Mouse (Mus musculus) cerebellum, postnatal 4 days (tissue): Measurements from ENCODE around the gene Sag.
A peak's percentile ranks its signal among the peaks of the same experiment; 100 is the strongest.

ENCODE experiments used
- DNase-seq, 2 experiments: peaks; one replicate each; pipeline ENCODE4 v3.0.0; 2022; ENCODE audit warnings: low spot score in 2 of 2, mixed read lengths in 1 of 2

Sag gene

GRCm38 (mm10) chr1:87803576-87803975 lies at the start of gene Sag:
Gene Sag (plus strand): TSS chr1:87803680.
- DNase-seq, result no peak

GRCm38 (mm10) chr1:87755641-87756470 lies 47.6 kb upstream of the Sag start, which contains the start of gene Atg16l1:
Gene Atg16l1 (plus strand): TSS chr1:87755870.
- peak; percentile 82 to 90 for DNase-seq

GRCm38 (mm10) chr1:87763821-87764220 lies 39.7 kb upstream of the Sag start:
- DNase-seq, result no peak

DNA sequence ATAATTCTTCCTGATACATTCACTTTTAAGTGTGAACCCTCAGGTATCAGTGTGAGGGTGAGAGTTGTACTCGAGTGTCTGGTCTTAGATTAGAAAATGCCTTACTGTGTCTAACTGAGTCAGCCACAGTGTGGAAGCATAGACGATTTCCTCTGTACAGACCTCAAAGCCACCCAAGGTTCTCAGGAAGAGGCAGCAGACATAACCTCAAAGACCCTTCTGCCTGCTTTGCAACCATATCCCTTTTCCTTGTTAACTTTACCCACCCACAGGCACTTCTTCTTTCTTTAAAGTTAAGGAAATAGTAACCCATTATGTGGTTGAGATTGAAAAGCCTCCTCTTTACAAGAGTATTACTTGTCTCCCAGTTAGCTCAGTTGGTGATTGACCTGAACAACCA lies 37.7 kb upstream of the Sag start:
- DNase-seq, result no peak

DNA sequence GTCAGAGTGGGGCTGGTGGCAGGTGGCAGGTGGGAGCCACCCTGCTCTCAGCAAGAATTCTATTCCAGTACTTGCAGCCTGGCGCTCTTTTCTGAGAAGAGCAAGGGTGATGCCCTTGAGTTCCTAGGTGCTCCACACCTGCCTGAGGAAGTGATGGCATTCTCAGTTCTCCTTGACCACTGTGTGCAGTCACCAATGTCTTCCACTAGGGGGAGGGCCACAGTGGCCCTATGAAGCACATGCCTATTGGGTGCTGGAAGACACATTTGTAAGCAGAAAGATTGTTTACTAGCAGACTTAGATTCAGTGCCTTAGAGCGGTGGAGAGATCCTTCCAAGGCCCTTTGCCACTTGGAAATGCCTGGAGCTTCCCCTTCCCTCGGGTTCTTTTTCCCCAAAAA lies 37.2 kb upstream of the Sag start:
- no peak for DNase-seq

- DNase-seq, result no peak
Observed at GRCm38 (mm10) chr1:87769263-87769662, 34.2 kb upstream of the Sag start.

DNA sequence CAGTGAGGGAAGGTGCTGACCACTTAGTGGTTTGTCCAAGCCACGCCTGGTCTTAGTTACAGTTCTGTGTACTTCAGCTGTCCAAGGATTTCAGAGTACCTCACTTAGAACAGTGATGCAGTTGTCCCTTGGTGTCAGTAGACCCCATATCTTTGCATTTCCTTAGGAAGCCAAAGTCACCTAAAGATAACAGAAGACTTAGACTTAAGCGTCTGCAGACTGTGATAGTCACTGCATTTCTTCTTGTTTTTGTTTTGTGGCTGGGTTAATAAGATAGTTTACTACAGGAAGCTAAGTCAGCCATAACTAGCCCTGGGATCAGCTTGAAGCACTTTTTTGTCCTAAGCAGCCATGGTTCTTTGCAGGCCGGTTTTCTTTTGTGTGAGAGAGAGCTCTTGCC lies 33.0 kb upstream of the Sag start:
- DNase-seq, result no peak

DNA sequence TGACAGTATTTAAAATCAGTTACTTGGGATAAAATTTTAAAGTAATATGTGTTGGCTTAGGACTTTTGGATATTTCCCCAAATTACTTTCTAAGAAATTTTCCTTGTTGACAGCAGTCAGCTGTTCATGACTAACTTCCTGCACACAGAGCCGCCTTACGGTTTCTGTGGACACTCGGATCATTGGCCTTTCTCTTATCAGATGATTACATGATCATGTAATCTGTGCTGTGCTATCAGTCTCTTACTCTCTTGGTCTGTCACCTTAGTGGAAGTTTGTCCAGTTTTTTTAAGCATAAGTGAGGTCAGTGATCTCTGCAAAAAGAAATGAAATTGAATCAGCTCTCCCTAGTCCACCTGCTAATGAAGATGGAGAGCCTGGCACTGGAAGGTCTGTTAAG lies 31.8 kb upstream of the Sag start:
- no peak for DNase-seq

DNA sequence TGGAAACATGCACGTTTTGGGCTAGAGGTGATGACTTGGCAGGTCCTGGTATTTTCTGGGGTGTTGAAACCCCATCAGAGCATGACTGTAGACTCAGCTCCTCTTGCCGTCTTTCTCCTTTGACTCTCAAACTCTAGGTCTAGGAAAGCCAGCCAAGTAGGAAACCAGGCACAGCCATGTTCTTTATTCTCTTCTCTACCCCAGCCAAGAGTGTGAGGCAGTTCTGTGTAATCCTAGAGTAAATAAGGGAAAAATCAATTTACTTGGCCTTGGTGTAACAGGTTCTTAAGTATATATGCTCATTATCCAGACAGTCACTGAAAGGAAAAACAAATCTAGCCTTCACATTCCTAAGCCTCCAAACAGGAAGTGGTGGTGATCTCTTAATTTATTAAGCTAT lies 30.1 kb upstream of the Sag start:
- no peak for DNase-seq

- no peak for DNase-seq
Observed at GRCm38 (mm10) chr1:87774845-87775244, 28.6 kb upstream of the Sag start.

- DNase-seq, result no peak
Observed at GRCm38 (mm10) chr1:87779204-87779785, 24.2 kb upstream of the Sag start.

GRCm38 (mm10) chr1:87785703-87786102 lies 17.8 kb upstream of the Sag start:
- DNase-seq, result no peak

DNA sequence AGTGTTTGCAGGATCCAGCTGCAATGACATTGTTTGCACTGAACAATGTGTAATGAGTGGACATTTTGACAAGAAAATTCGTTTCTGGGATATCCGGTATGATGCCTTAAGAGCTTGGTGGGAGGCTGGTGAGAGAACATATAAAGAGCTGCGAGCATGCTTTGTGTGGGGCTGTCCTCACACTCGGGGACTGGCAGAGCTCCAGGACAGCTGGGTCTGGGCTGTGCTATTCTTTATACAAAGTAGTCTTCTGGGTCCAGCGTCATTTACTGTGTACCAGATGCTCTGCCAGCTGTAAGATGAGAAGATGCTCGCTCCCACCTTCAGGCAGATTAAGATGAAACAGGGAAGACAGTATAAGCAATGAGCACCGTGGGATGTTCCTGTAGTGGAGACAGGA lies 17.2 kb upstream of the Sag start:
- DNase-seq, result no peak

DNA sequence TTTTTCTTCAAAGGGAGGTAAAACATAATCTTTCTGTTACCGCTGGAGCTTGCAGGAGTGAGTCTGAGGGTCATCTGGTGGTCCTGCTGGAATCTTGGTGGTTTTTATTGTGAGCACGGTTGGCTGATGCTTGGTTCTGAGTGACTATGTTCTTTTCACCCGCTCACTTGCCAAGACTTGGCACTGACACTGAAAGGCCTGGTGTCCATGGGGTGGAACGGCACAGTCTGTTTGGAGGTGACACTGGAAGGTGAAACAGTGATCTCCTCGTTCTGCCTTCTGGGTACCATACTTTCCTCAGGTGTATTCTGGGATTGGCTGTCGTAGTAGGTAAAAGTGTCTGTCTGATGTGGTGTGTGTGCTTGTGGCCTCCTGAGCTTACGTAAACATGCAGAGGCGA lies 13.8 kb upstream of the Sag start:
- DNase-seq, result no peak

- no peak for DNase-seq
Observed at GRCm38 (mm10) chr1:87792438-87793137, 10.9 kb upstream of the Sag start.

DNA sequence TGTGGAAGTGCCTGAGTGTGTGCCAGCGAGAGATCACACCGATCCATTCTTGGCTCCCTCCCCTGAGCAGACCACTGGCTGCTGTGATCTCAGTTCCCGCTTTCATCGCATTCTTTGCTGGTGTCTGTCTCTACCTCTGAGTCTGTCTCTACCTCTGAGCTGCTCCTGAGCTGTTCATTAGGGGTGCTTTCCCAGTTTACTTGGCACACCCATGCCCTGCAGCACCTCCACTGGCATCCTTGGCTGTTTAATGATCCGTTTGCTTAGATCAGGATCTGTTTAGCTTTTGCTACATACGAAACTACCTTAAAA lies 10.4 kb upstream of the Sag start:
- DNase-seq, result no peak

DNA sequence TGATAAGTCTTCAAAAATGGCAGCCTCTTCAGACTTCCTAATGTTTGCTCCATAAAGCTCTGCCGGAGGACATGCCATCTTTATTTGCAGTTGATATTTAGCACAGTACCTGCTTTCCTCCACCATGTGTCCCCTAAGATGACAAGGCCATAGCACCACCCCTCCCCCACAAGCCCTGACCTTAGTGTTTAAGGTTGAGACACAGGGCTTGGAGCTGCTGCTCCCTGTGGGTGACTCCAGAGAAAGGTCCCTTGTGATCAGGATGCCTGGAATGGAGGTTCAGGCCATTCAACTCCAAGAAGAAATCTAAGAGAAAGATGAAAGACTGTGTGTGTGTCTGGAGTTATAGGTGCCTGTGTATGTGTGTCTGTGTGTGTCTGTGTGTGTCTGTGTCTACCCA lies 5.8 kb upstream of the Sag start:
- DNase-seq, result no peak

DNA sequence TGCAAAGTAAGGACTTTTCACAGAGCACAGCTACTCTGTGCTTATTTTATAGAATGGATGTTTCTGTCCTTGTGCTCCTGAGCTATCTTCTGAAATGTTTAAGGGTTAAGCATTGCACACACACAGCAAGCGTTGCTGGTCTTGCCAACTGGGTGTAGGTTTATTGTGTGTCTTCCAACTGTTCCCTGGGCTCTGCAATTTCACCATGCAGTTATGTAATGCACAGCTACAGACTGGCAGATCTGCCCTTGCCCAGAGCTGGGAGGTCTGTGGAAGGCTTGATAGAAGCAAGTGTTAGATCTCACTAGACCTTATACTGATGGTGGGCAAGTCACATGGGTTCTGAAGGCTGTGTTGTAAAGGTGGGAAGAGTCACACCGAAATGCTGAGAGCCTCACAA lies 5.2 kb upstream of the Sag start:
- no peak for DNase-seq

- DNase-seq, result no peak
Observed at GRCm38 (mm10) chr1:87807751-87808150, 4.3 kb downstream of the Sag start.

DNA sequence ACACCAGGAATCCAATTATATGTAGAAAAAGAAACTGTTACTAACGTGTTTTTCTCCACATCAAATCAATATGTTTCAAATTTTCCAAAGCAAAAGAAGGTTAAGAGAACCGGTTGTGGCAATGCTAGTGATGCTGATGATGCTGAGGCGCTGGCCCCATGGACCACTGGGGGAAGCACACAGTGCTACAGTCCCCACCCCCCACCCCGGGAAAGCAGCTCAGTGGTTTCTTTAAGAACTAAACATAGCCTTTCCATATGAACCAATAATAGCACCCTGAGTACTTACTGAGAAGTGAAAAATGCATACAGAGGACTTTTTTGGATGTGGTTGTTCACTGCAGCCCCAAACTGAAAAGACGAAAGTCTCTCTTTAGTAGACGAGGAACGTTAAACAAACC lies 7.9 kb downstream of the Sag start:
- no peak for DNase-seq

- DNase-seq, result no peak
Observed at GRCm38 (mm10) chr1:87812061-87812460, 8.6 kb downstream of the Sag start.

DNA sequence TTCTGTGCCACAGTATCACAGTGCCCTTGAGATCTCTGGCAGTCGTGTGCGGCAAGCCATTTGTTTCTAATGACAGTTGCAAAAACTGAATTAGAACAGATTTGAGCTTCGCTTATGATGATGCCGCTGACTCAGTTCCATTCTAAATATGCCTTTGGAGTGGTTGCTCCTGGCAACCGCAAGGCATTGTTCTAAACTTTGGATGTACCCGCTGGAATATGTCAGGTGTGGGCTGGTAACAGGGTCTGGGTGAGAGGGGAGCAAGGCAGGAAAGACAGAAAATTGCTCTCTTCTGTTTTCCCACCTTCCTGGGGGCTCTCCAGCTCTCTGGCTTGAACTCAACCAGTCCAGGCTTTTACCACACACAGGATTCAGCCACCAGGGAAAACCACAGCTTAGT lies 9.7 kb downstream of the Sag start:
- no peak for DNase-seq

GRCm38 (mm10) chr1:87813681-87814080 lies 10.2 kb downstream of the Sag start:
- no peak for DNase-seq
